Mouse (Mus musculus): Measurements from ENCODE around the gene Fbxo21. TPM values are rescaled to one million over a fixed set of nuclear protein-coding genes. Genes with fewer than 3 reads are reported as not detected.
A peak's percentile ranks its signal among the peaks of the same experiment; 100 is the strongest.

Fbxo21 gene
- total RNA-seq, 4 experiments from 2014 or later, result 125 to 146 (median 137) TPM

- peak; percentile 75 to 87 for DNase-seq (ENCODE audit: low spot score in 2 of 2)
These were observed 68.4 kb downstream of the Fbxo21 start for GRCm38 (mm10) chr5:118044907-118045306.

GRCm38 (mm10) chr5:118045385-118045784, 68.9 kb downstream of the Fbxo21 start:
- DNase-seq (ENCODE audit: low spot score in 2 of 2), result no peak

- no peak for DNase-seq (ENCODE audit: low spot score in 2 of 2)
These were observed 70.7 kb downstream of the Fbxo21 start for GRCm38 (mm10) chr5:118047091-118047757.

GRCm38 (mm10) chr5:118048412-118048811, 71.9 kb downstream of the Fbxo21 start:
- DNase-seq (ENCODE audit: low spot score in 2 of 2), result no peak

- DNase-seq (ENCODE audit: low spot score in 2 of 2), result no peak
These were observed 72.4 kb downstream of the Fbxo21 start for GRCm38 (mm10) chr5:118048928-118049327.

GRCm38 (mm10) chr5:118050743-118051142, 74.2 kb downstream of the Fbxo21 start:
- no peak for DNase-seq (ENCODE audit: low spot score in 2 of 2)

- DNase-seq (ENCODE audit: low spot score in 2 of 2), result no peak
These were observed 75.6 kb downstream of the Fbxo21 start for GRCm38 (mm10) chr5:118051981-118052662.

GRCm38 (mm10) chr5:118053205-118053604, 76.7 kb downstream of the Fbxo21 start:
- DNase-seq (ENCODE audit: low spot score in 2 of 2), result no peak

- DNase-seq (ENCODE audit: low spot score in 2 of 2), result no peak
These were observed 81.1 kb downstream of the Fbxo21 start for GRCm38 (mm10) chr5:118057508-118058111.

GRCm38 (mm10) chr5:118058858-118059257, 82.3 kb downstream of the Fbxo21 start:
- DNase-seq (ENCODE audit: low spot score in 2 of 2), result no peak

- no peak for DNase-seq (ENCODE audit: low spot score in 2 of 2)
These were observed 83.1 kb downstream of the Fbxo21 start for GRCm38 (mm10) chr5:118059646-118060045.

Other genes with a start within 250 kb of the Fbxo21 start
- gene Nos1, start 195.7 kb upstream of the Fbxo21 start, total RNA-seq (2022), result 10 to 100 TPM; 56.9 to 82.5 (median 70.4) TPM
- 10 to 100 TPM; 63.1 to 86.1 (median 73.9) TPM for gene Tesc, start 51.0 kb downstream of the Fbxo21 start, total RNA-seq (2022)
- 10 to 100 TPM; 34.1 to 35.7 (median 35.1) TPM for gene Fbxw8, start 178.7 kb downstream of the Fbxo21 start, total RNA-seq (2022)
- gene Hrk, start 187.9 kb downstream of the Fbxo21 start, total RNA-seq (2022), result 10 to 100 TPM; 24.6 to 32.6 (median 28.6) TPM